Mouse (Mus musculus) urinary bladder, postnatal 36 days (tissue): ENCODE data around the gene Gm9837.

Source experiments
- DNase-seq, 2 experiments: peaks; one replicate each; pipeline ENCODE4 v3.0.0; 2022; ENCODE audit warnings: low spot score in 2 of 2, mixed read lengths in 1 of 2

The Gm9837 gene

DNA sequence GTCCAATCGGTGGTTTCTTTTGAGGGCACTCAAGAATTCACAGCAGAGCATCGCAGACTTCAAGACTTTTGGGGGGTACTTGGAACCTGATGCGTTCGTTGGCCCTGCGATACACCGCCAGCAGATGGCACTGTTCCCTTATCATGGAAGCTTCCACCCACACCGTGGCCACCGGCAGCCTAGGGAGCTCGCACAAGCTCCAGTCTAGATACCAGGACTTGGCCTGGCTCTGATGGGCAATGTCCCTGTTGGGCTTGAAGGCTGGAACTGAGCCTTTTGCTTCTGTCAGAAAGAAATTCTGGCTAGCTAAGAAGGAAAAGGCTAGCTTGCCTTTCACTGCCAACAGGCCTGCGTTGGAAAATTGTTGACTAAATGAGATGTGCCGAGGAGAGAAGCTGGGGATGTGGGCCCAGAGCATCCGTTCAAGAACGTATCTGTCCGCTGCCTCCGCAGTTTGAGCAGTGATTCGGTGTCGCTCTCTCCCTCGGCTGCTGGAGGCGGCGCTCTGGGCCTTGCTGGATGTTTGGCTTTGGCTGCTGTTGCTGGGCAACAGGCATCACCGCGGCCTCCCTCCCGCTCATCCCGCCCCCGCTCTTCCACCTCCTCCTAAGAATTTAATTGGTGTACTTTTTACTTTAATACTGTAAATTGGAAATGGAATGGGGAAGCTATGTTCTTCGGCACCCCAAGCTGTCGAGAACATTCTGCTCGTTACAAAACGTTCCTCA, at the start of gene Gm9837:
TSS of gene Gm9837 (minus strand) at position 512 of the 728 bp plus-strand sequence.
- DNase-seq = peak; percentile 80 to 89

DNA sequence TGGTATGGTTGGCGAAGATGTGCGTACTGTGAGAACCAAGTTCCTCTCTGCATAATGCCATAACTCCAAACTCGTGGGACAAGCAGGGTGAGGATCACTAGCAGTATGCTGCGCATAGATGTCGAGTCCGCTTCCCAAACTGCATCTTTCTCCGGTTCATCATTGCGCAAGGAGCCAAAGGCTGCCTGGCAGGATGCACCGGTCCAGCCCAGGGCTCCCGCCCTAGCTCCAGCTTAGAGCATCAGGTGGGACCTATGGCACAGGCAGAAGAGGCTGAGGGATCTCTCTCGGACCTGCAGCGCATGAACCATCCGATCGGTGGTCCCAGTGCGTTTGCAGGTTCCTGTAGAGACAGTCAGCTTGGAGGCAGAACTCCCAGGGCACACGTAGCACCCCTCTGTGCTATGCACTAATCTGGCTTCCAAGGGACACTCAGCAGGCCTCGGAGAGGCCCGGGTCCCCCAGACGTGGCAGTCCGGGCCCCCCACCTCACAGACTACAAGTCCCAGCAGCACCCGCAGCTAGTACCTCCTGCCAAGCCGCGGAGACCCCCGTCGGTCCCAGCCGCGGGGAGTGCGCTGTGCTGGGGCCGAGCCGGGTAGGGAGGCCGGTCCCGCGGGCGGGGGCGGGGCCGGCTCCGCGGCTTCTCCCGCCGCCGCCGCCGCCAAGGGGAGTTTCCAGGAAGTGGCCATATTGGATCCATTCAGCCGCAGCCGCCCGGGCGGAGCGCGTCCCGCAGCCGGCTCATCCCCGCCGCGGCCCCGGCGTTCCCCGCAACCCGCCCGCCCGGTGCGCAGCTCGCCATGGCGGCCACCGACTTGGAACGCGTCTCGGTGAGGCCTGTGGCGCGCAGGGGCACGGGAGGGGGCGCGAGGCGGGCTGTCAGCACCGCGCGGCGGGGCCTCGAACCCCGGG, 49.2 kb upstream of the Gm9837 start, which contains the start of gene Sept8:
TSS of gene Sept8 (plus strand) at position 51 of the 915 bp plus-strand sequence.
- peak; percentile 62 to 66 for DNase-seq

DNA sequence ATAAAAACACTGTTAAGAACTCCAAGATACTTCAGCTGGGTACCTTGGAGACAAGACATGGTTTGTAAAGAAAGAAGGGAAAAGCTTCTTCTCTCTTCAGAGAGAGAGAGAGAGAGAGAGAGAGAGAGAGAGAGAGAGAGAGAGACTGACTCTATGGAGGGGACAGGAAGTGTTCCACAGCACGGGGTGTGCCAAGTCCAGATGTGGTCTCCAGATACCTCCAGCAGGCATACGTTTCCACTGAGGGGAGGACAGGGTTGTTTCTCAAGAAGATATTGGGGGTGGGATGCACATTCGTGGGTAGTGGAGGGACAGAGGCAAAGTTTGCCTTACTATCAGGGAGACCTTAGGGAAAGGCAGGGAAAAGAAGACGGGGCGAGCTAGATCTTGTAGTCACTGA, 48.5 kb upstream of the Gm9837 start:
- DNase-seq = no peak

DNA sequence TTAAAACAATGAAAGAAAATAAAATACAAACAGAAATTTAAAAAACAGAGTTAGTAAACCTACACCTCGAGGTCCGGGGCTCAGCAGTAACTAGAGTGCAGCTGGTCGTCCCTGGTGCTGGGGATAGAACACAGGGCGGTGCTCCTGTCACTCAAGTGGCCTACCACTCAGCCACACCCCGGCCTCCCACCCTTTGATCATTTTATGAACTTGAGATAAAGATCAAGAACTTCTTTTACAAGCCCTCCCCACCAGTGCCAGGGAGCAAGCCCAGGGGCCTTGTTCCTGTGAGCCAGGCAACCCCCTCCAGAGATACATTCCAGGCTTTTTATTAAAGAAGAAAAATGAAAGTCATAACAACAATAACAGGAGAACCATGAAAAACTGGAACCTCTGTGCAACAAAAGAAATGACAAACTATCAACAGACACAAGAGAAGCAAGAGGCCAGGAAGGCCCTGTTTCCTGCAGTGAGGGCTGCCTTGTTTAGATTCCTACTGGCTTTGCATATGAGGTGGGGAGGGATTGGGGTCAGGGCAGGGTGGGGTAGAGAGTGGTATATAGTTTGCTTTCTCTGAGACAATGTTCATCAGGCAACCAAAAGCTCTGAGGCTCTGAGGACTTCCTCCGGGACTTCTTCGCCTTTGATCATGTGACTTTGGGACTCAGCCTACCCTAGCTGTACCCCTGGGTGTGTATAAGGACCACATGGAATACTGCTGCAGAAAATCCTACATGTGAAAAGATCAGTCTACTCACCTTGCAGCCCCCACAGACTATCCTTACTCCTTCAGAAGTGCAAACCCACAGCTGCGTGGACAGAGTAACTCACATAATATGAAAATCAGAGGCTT, 46.7 kb upstream of the Gm9837 start:
- no peak for DNase-seq

DNA sequence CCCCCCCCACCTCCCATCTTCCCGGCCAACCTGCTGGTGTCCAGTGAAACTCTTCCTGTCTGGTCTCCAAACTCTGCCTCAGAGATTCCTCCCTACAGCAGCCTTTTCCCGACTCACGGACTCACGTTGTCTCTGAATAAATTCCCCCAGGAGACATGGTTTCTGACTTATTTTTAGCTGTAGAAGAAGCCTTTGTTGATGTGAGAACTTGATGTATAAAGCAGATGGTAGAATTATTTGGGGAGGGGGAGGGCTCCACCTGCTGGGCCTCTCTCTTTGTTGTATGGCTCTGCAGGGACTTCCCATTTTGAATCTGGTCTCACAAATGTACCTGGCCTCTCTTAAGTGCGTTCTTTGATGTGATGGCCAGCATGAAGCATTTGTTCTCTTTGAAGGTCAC, 40.1 kb upstream of the Gm9837 start:
- DNase-seq = no peak

DNA sequence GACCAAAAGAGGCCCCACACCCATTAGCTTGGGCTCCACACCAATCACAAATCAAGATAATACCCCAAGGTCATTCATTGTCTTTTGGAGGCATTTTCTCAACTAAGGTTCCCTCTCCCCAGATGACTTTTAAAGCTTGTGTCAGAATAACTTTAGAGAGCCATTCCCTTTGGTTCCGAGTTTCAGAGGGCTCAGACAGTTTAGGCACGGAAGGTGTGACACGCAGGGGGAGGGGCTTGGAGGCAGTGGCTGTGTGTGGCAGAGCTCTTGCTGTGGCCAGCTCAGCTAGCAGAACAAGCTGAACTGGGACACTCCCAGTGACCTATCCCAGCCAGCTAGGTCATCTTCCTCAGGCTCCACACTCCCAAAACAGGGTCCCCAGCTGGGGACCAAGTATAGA, 38.3 kb upstream of the Gm9837 start:
- DNase-seq = no peak

DNA sequence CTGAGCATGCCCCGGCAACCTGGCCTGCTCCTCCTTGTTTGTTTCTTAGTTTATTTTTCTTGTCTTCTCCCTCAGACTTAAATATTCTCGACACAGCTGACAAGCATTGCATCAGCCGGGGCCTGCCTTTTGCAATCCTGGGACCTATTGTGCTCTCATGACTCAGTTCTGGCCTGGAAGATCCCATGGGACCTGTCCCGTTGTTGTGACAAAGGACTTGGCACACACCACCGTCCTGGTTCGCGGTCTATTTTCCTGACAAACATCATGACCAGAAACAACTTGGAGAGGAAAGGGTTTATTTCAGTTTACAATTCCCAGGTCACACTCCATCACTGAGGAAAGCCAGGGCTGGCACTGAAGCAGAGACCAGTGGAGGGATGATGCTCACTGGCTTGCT, 37.9 kb upstream of the Gm9837 start:
- peak in 1 of 2 experiments; percentile 78 for DNase-seq

DNA sequence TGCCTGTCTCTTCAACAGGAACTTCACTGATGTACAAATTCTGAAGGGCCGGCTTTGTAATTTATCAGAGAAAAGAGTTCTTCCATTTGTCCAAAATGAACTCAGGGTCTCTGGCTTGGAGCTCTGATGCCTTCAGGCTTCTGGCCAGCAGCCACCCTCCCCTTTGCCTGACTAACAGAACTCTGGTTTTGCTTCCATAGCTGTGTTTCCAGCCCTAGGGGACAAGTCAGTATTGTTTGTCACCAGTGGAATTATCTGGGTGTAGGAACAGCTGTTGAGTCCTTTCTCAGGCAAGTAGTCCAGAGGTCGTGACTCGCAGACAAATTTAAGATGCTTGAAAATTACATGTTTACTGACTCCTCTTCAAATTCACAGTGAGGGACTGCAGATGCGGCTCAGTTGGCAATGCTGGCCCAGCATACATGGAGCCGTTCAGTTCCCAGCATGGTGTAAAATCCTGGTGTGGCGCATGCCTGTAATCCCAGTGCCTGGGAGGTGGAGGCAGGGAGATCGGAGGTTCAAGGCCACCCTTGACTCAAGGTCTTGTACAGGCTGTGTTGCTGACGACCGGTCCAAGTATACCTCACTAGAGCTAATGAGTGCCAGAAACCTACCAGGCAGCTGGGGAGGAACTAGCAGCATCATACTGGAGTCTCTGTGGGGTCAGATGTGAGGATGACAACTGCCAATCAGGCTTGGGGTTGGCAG, 37.0 kb upstream of the Gm9837 start:
- DNase-seq = no peak

DNA sequence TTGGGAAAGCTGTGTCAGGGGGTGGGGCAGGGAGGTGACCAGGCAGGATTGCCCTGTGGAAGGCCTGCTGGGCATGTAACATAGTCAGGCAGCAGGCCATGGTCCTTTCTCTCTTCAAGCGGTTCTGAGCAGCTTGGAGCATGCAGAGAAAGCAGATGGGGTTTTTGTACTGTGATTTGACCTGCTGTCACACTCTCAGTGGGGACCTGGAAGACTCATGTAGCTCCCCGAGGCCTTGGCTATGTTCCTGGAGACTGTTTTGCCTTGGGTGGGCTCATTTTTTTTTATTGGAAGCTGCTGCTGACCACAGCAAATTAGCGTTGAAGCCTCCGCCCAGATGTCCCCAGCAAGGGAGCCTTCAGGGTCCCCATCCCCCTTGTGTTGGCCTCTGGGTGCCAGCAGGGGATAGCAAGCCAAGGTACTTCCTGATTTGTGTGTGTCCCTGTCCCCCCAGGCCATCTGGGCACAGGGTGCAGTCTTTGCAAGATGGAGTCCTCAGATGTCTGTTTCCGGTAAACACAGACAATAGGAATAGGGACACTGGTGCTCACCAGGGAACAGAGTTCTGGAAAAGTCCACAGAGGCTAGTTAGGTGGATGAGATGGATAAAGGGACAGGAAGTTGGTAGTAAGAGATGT, 34.9 kb upstream of the Gm9837 start:
- no peak for DNase-seq

DNA sequence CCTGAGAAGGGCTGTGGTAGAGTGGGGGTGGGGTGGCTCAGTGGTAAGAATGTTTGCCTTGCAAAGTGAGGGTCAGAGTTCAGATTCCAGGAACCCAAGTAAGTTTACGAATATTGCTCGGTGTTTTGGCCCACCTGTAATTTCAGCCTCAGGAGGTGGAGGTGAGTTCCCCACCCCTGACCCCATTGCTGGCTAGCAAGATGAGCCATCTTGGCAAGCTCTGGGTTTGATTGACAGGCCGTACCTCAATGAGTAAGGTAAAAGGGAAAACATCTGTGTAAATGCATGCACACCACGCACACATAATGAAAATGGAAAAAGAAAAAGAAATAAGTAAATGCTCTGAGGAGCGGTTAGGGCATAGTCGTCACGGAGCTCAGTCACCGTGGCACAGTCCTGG, 34.1 kb upstream of the Gm9837 start:
- no peak for DNase-seq

DNA sequence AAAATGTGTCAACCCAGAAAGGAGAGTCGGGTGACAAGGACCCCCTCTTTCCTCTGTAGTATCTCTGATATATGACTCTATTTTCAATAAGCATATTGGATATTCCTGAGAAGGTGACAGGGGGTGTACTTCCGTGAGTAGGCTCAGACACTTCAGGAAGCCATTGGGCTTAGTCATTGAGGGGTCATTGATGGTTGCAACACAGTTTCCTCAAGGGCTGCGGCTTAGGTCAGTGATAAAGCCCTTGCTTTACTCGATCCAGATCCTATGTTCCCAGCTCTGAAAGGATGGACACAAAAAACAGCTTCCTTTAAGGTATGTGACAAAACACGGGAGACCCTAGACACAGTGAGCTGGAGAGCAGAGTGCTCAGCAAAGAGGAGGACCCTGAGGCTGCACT, 33.5 kb upstream of the Gm9837 start:
- DNase-seq = no peak

DNA sequence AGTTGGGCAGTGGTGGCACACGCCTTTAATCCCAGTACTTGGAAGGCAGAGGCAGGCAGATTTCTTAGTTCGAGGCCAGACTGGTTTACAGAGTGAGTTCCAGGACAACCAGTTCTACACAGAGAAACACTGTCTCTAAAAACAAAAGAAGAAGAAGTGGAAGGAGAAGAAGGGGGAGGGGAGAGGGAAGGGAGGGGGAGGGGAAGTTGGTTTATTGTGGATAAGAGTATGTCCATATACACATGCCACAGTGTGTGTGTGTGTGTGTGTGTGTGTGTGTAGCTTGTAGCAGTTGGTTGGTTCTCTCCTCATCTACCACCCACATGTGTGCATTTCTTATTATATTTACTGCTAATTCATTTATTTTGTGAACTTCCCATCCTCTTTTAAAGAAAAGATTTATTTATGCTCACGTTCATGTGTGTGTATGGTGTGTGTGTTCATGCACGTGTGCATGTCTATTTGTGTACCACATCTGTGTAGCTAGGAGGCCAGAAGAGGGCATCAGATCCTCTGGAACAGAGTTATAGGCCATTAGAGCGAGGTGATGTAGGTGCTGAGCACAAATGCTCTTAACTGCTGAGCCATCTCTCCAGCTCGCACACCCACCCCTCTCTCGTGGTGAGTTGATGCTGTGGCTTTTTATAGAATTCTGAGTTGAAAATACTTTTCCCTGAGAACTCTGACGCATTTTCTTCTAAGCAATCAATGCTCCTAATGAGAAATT, 31.9 kb upstream of the Gm9837 start:
- no peak for DNase-seq

DNA sequence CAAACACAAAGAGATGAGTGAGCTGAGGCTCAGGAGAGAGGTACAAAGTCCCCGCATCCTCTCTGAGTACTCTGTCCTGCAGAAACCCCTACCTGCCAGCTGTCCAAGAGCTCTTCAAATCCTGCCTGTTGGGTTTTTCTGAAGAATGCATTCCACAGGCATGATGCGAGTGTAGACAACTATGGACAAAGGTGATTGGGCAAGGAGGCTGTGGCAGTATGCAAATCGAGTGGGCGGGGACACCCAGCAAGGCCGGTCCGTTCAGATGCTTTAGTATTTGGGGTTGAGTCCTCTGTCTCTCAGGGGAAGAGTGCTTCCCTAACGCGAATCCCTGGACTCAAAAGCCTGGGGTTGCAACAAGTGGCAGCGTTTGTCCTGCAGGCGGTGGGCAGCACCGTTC, 30.3 kb upstream of the Gm9837 start:
- DNase-seq = peak in 1 of 2 experiments; percentile 65

DNA sequence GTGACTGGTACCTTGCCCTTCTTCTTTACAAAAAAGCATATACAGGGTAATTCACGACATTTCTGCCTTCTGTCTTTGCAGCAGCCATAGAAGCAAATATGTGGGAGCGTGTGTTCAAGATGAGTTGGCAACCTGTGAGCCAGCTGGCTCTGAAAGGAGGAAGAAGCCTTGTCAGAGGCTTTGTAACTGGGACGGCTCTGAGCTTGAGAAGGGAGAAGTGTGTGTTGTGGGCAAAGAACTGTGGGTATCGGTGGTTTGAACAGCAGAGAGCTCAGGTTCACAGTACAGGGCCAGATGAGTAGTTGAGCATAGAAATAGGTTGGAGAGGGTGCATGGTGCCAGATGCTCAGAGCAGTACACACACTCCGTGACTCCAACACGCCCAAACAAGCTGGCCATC, 26.7 kb upstream of the Gm9837 start:
- no peak for DNase-seq

DNA sequence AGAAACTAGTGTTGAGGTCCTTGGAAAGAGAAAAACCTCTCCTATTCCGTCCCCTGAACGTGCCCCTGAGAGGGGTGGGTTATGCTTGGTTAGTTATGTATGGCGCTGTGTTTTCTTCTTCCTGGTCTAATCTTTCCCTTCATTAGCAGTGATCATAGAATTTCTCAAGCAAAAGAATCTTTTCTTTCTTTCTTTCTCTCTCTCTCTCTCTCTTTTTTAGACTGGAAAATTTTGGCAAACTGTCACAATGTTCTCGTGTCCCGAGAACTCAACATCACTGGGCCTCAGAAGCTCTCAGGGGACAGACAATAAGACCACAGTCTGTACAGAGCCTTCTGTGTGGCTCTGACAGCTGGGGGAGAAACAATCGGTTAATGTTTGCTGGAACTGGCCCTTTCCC, 25.1 kb upstream of the Gm9837 start:
- no peak for DNase-seq

DNA sequence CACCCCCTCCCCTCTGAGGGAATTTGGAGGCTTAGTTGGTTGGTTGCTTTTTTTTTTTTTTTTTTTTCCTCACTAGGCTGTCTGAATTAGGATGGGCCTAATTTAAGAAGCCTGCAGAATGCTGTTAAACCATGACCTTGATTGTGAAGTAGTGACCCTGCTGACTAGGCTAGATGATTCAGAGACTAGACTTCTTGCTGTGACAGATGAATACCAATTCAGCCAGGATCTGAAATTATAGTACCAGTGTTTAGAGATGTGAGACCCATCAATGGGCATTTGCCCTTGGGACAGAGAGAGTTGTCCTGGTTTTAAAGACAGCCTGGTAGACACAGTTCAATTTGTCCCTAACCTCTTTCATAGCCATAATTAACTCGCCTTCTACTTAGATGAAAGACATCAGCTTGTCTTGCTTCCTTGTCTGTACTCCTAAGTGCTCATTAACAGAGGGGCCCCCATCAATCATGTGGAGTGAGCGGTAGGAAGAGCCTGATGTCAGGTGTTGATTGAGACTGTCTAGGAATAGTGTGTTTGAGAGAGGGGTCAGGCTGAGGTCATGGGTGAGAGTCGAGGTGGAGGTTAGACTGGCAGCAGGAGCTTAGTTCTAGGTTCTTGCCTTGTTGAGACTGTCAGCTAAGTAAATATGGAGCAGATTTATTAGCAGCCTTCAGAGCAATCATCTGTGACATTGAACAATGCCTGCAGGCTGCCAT, 23.1 kb upstream of the Gm9837 start:
- no peak for DNase-seq

DNA sequence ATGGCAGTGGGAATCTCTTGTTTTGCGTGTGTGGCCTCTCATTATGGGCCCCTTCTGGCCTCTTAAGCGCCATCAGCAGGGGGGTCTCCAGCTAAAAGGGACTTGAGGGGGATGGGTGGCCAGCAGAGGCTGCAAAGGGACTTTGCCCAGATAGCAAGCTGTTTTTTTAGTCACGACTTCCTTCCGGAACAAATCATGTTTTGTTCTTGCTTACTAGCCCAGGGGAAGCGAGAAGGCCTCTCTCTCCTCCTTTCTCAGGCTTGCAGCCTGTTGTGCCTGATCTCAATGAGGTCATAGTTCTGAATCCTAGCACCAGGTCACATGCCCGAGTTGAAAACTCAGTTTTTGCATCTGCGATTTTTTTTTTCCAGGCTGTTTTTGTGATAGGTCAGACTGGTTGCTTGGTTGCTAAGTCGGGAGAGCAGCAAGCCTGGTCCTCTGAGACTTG, 21.7 kb upstream of the Gm9837 start:
- no peak for DNase-seq

DNA sequence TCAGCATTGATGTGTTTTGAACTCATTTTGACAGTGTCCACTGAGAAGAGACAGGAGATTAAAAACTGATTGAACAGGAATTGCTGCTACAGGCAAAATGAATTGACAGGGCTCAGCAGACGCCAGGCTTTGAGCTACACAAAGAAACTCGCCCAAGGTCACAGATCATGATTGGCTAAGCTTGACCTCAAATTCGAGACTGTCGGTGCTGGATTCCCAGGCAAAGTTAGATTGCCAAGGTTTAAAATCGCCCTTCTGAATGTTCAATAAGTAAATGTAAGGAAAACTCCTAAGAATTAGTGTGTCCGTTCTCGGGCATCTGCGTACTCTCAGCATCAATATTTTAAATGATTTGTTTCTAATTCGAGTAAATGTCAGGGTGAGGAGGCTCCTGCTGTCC, 19.1 kb upstream of the Gm9837 start:
- DNase-seq = no peak

DNA sequence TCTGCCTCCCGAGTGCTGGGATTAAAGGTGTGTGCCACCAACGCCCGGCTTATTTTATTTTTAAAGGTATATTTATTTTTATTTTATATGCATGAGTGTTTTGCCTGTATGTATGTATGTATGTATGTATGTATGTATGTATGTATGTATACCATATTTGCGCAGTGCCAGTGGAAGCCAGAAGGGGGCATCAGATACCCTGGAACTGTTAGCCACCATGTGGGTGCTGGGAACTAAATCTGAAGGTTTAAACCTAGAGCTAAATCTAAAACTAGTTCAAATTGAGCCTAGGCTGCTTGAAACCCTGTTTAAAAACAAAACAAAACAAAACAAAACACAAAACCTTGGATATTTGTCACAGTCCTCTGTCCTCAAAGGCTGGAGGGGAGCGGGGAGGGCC, 18.7 kb upstream of the Gm9837 start:
- no peak for DNase-seq
